Mouse (Mus musculus) lung, embryonic 14.5 days (tissue): ENCODE data around the gene Sac3d1. TPM values are rescaled to one million over a fixed set of nuclear protein-coding genes. Genes with fewer than 3 reads are reported as not detected.

Experiments used
- ATAC-seq: fragments of 200-750 bp; cut with Nextera tagmentation; 2 replicates; pipeline ENCODE4 v1.8.0; 2017; ENCODE audit warnings: mild to moderate bottlenecking, moderate TSS enrichment, moderate library complexity; ENCODE audit not compliant: insufficient read depth
- DNase-seq: peaks from one replicate; pipeline ENCODE4 v3.0.0-alpha.2; 2015
- H3K27ac ChIP-seq: fragments of 300-500 bp; sonication (generic); 2 replicates; pipeline ENCODE4 v1.5.1; 2014; ENCODE audit warnings: low read depth, mild to moderate bottlenecking, moderate library complexity
- H3K27me3 ChIP-seq: fragments of 300-500 bp; sonication (generic); 2 replicates; pipeline ENCODE4 v1.6.1; 2014; ENCODE audit warnings: low read length, control low read depth; ENCODE audit not compliant: insufficient read depth
- H3K36me3 ChIP-seq: fragments of 300-500 bp; sonication (generic); 2 replicates; pipeline ENCODE4 v1.6.1; 2014; ENCODE audit warnings: control low read depth; ENCODE audit not compliant: insufficient read depth
- H3K4me1 ChIP-seq: fragments of 300-500 bp; sonication (generic); 2 replicates; pipeline ENCODE4 v1.6.1; 2014; ENCODE audit warnings: antibody characterized with exemption, control low read depth; ENCODE audit not compliant: insufficient read depth
- H3K4me2 ChIP-seq: fragments of 300-500 bp; sonication (generic); 2 replicates; pipeline ENCODE4 v1.6.1; 2014; ENCODE audit warnings: mild to moderate bottlenecking
- H3K4me3 ChIP-seq: fragments of 300-500 bp; sonication (generic); 2 replicates; pipeline ENCODE4 v1.5.1; 2014; ENCODE audit warnings: low read depth, low read length
- H3K9ac ChIP-seq: fragments of 300-500 bp; sonication (generic); 2 replicates; pipeline ENCODE4 v1.6.1; 2014
- H3K9me3 ChIP-seq: fragments of 300-500 bp; sonication (generic); 2 replicates; pipeline ENCODE4 v1.6.1; 2016; ENCODE audit warnings: low read depth, low read length, control low read depth
- CTCF ChIP-seq: IDR thresholded peaks from 2 replicates; pipeline ENCODE4 v1.5.1; 2016; ENCODE audit warnings: antibody characterized with exemption, low read depth
- WGBS: fragments of 180-500 bp; shearing (Covaris S2); extraction: QIAGEN DNeasy Blood & Tissue Kit; methylation state at CpG from one replicate; pipeline ENCODE4 v1.1.7; 2014; 5-methylcytosine and 5-hydroxymethylcytosine counted together
- polyA plus RNA-seq: library from polyadenylated mRNA; unstranded; fragments of >200 nt; fragmentation: Nextera tagmentation; extraction: Ambion mirVana; gene quantifications from 2 replicates; pipeline ENCODE4 v1.2.1, GENCODE M21; 2014

Gene Sac3d1
- polyA plus RNA-seq, 1 experiment from 2014 or later, result 55.2 TPM

DNA sequence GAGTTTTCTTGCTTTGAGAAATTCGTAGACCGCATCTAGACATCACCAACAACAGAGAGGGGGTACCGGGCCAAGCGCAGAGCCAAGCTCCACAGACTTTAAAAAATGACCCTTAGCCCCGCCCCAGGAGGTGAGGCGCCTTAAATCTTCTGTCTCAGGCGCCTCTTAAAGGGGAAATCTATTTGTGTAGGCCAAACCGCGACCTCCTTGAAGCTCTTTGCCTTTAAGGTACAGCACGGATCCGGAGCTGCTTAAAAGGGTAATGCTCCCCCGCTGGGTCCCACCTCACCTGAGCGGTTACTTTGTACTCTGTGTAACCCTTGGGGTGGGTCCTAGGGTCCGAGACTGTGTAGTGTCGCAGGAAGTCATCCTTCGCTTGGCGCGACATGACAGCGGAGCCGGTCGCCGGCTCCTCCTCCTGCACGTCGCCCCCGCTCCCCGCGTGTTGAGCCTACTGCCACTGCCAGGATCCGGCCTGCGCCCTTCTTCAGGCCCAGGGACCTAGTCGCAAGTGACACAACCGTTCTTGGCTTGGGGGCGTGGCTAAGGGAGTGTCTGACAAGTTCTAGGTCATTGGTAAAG is 9.4 kb upstream of the Sac3d1 start, which contains the start of gene Snx15:
Snx15 (minus strand) TSS at position 545 of the 582 bp plus-strand sequence.
- WGBS, result 0% methylated on average over 32 of the region's 32 CpGs
- ATAC-seq, result peak; percentile 95
- Histone ChIP-seq H3K4me2 (peak within 1 kb of the TSS; percentile 63), H3K9ac (peak within 1 kb of the TSS; percentile 49), H3K4me1 (peaks cover 3% of the 10 kb centered on the region; the same call in 1 of the 2 replicates), H3K27ac (peak within 1 kb of the TSS; percentile 78), H3K27me3 (no peaks in the 10 kb centered on the region), H3K4me3 (peak within 1 kb of the TSS; percentile 46), H3K36me3 (peaks cover 5% of the 10 kb centered on the region; the same call in 1 of the 2 replicates), H3K9me3 (no peaks in the 10 kb centered on the region)
- no peak for TF ChIP-seq CTCF
- DNase-seq, result peak; percentile 97

DNA sequence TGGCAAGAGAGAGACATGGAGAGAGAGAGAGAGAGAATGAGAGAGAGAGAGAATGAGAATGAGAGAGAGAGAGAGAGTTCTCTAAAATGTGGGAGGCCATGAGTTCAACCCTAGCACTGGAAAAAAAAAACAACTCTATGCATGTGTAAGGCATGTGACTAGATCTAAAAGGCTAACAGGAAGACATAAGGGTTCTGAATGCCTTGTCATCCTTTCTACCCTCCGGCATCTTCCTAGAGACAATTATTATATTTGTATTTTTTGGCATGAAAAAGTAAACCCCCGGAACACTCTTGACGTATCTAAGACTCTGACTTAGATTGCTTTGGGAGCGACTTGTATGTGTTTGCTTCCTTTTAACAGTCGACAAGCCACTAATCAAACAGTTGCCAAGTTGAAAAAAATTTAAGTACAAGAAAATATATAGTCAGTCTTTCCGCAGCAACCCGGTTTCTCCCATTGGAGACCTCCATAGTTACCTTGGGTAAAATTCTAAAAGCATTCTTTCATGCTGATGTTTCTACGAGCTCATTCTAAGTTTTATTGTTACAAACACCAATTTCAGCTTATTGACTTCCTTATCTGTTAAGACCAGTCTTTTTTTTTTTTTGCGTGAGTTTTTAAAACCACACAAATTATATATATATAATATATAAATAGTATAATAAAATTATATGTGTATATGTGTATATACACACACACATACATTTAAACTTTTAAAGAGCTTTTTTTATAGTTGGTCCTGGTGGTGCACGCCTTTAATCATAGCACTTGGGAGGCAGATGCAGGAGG is 8.5 kb upstream of the Sac3d1 start:
- Histone ChIP-seq H3K4me3 (peak overlapping the region; percentile 46), H3K4me2 (peak overlapping the region; percentile 63), H3K9ac (peak overlapping the region; percentile 49), H3K27ac (peak overlapping the region; percentile 78), H3K4me1 (peaks cover 3% of the 10 kb centered on the region; the same call in 1 of the 2 replicates), H3K9me3 (no peaks in the 10 kb centered on the region), H3K36me3 (peaks cover 5% of the 10 kb centered on the region; the same call in 1 of the 2 replicates), H3K27me3 (no peaks in the 10 kb centered on the region)
- DNase-seq (no peak), ATAC-seq (no peak)
- TF ChIP-seq CTCF, result no peak
- 68% methylated on average over 10 of the region's 10 CpGs for WGBS

DNA sequence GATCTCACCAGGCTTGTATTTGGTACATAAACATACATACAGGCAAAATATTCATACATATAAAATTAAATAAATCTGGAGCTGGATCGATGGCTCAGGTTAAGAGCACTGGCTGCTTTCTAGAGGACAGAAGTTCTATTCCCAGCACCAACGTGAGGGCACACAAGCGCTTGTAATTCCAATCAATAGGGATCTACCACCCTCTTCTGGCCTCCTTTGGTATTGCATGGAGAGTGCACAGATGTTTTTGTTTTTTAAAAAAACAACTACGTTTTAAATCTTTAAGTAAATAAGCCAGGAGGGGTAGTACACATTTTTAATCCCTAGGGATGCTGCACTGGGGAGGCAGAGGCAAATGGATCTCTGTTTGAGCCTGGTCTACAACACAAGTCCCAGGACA is 7.8 kb upstream of the Sac3d1 start:
- Histone ChIP-seq H3K27me3 (no peaks in the 10 kb centered on the region), H3K36me3 (peaks cover 5% of the 10 kb centered on the region; the same call in 1 of the 2 replicates), H3K27ac (no peak overlapping the region), H3K4me3 (no peak overlapping the region), H3K9ac (no peak overlapping the region), H3K4me2 (0 out of 2 replicates have a peak overlapping the region, but pooled peaks have one; percentile 25), H3K4me1 (peaks cover 3% of the 10 kb centered on the region; the same call in 1 of the 2 replicates), H3K9me3 (no peaks in the 10 kb centered on the region)
- DNase-seq (peak; percentile 77), ATAC-seq (no peak)
- peak; percentile 79 for TF ChIP-seq CTCF
- 25% methylated on average over 4 of the region's 4 CpGs for WGBS

DNA sequence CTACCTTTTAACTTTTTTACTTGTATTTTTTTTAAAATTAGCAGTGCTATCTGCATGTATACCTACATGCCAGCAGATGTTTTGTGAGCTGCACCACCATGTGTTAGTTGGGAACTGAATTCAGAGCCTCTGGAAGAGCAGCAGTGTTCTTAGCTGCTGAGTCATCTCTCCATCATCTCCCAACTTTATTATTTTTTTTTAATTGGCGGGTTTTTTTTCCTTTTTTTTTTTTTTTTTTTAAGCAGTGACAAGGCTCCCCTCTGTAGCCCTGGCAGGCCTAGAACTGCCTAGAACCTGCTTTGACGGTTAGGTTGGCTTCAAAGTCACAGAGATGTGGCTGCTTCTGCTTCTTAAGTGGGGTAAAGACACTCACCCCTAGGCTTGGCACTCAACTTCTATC is 6.4 kb upstream of the Sac3d1 start:
- no peak for TF ChIP-seq CTCF
- DNase-seq, result no peak
- WGBS, result 81% methylated on average over 2 of the region's 2 CpGs

DNA sequence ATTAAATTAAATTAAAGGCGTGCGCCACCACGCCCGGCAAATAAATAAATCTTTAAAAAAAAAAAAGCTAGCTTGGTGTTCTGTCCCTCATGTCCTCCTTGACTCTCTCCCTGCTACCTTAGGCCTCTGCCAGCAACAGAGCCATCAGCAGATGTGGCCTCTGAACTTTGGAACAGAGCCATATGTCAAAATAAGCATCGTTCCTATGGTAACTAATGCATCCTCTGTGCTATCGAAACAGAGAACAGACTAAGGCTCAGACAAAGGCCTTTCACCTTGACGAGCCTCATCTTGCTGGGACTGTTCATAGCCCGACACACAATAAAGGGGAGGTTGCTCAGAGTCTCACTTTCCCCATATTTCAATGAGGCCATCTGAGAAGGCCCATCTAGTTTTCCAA is 4.9 kb upstream of the Sac3d1 start:
- DNase-seq (peak; percentile 48), ATAC-seq (no peak)
- Histone ChIP-seq H3K4me2 (no peak overlapping the region), H3K9me3 (no peaks in the 10 kb centered on the region), H3K4me3 (no peak overlapping the region), H3K4me1 (0 out of 2 replicates have a peak, but pooled peaks cover 4% of the 10 kb centered on the region), H3K36me3 (peaks cover 8% of the 10 kb centered on the region; the same call in 1 of the 2 replicates), H3K27me3 (no peaks in the 10 kb centered on the region), H3K27ac (no peak overlapping the region), H3K9ac (no peak overlapping the region)
- 66% methylated on average over 8 of the region's 8 CpGs for WGBS
- no peak for TF ChIP-seq CTCF

More for the DNA sequence above, 6.4 kb upstream of the Sac3d1 start:
- Histone ChIP-seq H3K27me3 (no peaks in the 10 kb centered on the region), H3K36me3 (peaks cover 8% of the 10 kb centered on the region; the same call in 1 of the 2 replicates), H3K27ac (no peak overlapping the region), H3K9ac (no peak overlapping the region), H3K4me1 (peaks cover 3% of the 10 kb centered on the region; the same call in 1 of the 2 replicates), H3K9me3 (no peaks in the 10 kb centered on the region), H3K4me3 (no peak overlapping the region), H3K4me2 (no peak overlapping the region)
- no peak for ATAC-seq

DNA sequence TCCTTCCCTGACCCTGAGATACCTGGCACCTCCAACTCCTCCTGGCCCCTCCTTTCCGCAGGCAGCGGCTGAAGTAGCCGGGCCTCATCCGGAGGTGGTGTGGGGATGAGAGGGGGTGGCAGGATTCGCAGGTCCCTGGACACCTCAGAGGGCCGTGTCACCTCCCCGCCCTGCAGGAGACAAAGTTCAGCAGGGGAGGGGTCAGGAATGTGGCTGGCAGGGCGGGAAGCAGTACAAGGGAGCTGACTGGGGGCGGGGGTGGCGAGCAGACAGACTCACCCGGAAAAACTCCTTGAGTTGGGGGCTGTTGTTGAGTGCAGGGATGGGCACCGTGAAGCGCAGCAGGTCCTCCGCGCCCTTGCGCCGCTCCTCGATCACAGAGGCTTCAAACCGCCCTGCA is 3.3 kb upstream of the Sac3d1 start:
- DNase-seq (no peak), ATAC-seq (no peak)

DNA sequence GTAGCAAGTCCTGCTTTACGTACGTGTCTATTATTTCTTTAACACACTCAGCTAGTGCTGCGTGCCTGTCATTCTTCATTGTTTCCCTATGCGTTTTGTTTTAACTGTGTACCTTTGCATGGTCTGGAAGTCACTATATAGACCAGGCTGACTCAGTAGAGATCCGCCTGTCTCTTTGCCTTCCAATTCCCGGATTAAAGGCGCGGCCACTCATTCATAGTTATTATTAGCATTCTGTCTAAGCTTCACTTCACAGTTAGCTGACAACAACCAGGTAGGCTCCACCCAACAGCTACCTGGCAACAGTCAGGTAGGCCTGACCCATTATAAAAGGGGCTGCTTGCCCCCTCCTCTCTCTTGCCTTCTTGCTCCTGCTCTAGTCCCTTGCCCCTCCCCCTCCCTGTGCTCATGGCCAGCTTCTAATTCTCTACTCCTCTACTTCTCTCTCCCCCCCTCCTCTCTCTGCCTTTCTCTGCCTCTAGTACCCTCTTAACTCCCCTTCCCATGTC is 281 bp upstream of the Sac3d1 start:
- Histone ChIP-seq H3K27me3 (no peaks in the 10 kb centered on the region), H3K4me2 (peak overlapping the region; percentile 85), H3K27ac (peak overlapping the region; percentile 99), H3K9ac (peak overlapping the region; percentile 47), H3K4me3 (peak overlapping the region; percentile 81), H3K36me3 (peaks cover 38% of the 10 kb centered on the region), H3K9me3 (no peaks in the 10 kb centered on the region), H3K4me1 (peaks cover 13% of the 10 kb centered on the region)
- ATAC-seq, result peak; percentile 33
- TF ChIP-seq CTCF, result no peak
- no peak for DNase-seq
- 2% methylated on average over 8 of the region's 8 CpGs for WGBS

More for the DNA sequence above, 3.3 kb upstream of the Sac3d1 start:
- H3K9me3 ChIP-seq, result no peaks in the 10 kb centered on the region
- H3K4me1 ChIP-seq, result peaks cover 10% of the 10 kb centered on the region
- no peak overlapping the region for H3K9ac ChIP-seq
- H3K36me3 ChIP-seq, result peaks cover 10% of the 10 kb centered on the region; the same call in 1 of the 2 replicates
- H3K4me3 ChIP-seq, result no peak overlapping the region
- no peaks in the 10 kb centered on the region for H3K27me3 ChIP-seq
- no peak for TF ChIP-seq CTCF
- WGBS, result 21% methylated on average over 19 of the region's 19 CpGs
- no peak overlapping the region for H3K27ac ChIP-seq
- H3K4me2 ChIP-seq, result no peak overlapping the region
